Mouse (Mus musculus) liver, embryonic 11.5 days (tissue): ENCODE results near the gene Mrtfb. TPM values are rescaled to one million over a fixed set of nuclear protein-coding genes. Genes with fewer than 3 reads are reported as not detected.
A peak's percentile ranks its signal among the peaks of the same experiment; 100 is the strongest.

ENCODE experiments used
- ATAC-seq: fragments of 200-750 bp; cut with Nextera tagmentation; replicated peaks from 2 replicates; pipeline ENCODE4 v1.8.0; 2017; ENCODE audit warnings: moderate number of reproducible peaks, mild to moderate bottlenecking, moderate TSS enrichment, moderate library complexity; ENCODE audit not compliant: low FRiP score
- DNase-seq: peaks from one replicate; pipeline ENCODE4 v3.0.0-alpha.2; 2017; ENCODE audit warnings: low spot score
- H3K27ac ChIP-seq: fragments of 300-500 bp; sonication (generic); 2 replicates; pipeline ENCODE4 v1.5.1; 2014; ENCODE audit warnings: mild to moderate bottlenecking, low read depth, low read length, control low read depth
- H3K27me3 ChIP-seq: fragments of 300-500 bp; sonication (generic); replicated peaks from 2 replicates; pipeline ENCODE4 v1.6.1; 2014; ENCODE audit warnings: low read length, mixed read lengths; ENCODE audit not compliant: control insufficient read depth, insufficient read depth
- H3K36me3 ChIP-seq: fragments of 300-500 bp; sonication (generic); 2 replicates; pipeline ENCODE4 v1.6.1; 2014; ENCODE audit warnings: mild to moderate bottlenecking, low read length, moderate library complexity, mixed read lengths; ENCODE audit not compliant: control insufficient read depth, insufficient read depth
- H3K4me1 ChIP-seq: fragments of 300-500 bp; sonication (generic); replicated peaks from 2 replicates; pipeline ENCODE4 v1.6.1; 2014; ENCODE audit warnings: low read length, mixed read lengths; ENCODE audit not compliant: control insufficient read depth, insufficient read depth
- H3K4me2 ChIP-seq: fragments of 300-500 bp; sonication (generic); 2 replicates; pipeline ENCODE4 v1.6.1; 2014; ENCODE audit warnings: mild to moderate bottlenecking, control low read depth, moderate library complexity
- H3K4me3 ChIP-seq: fragments of 300-500 bp; sonication (generic); 2 replicates; pipeline ENCODE4 v1.5.1; 2014; ENCODE audit warnings: low read depth, low read length, control low read depth
- H3K9ac ChIP-seq: fragments of 300-500 bp; sonication (generic); 2 replicates; pipeline ENCODE4 v1.6.1; 2014; ENCODE audit warnings: low read depth, low read length, control low read depth
- H3K9me3 ChIP-seq: fragments of 300-500 bp; sonication (generic); 2 replicates; pipeline ENCODE4 v1.6.1; 2016; ENCODE audit warnings: low read length, inconsistent platforms, mixed read lengths; ENCODE audit not compliant: control insufficient read depth
- WGBS: fragments of 180-500 bp; shearing (Covaris S2); extraction: QIAGEN DNeasy Blood & Tissue Kit; methylation state at CpG from one replicate; pipeline ENCODE4 v1.1.7; 2014; 5-methylcytosine and 5-hydroxymethylcytosine counted together
- polyA plus RNA-seq: library from polyadenylated mRNA; unstranded; fragments of >200 nt; fragmentation: Nextera tagmentation; extraction: Ambion mirVana; gene quantifications from 2 replicates; pipeline ENCODE4 v1.2.1, GENCODE M21; 2014

Gene Mrtfb
- polyA plus RNA-seq, 1 experiment from 2014 or later, result 14.8 TPM

DNA sequence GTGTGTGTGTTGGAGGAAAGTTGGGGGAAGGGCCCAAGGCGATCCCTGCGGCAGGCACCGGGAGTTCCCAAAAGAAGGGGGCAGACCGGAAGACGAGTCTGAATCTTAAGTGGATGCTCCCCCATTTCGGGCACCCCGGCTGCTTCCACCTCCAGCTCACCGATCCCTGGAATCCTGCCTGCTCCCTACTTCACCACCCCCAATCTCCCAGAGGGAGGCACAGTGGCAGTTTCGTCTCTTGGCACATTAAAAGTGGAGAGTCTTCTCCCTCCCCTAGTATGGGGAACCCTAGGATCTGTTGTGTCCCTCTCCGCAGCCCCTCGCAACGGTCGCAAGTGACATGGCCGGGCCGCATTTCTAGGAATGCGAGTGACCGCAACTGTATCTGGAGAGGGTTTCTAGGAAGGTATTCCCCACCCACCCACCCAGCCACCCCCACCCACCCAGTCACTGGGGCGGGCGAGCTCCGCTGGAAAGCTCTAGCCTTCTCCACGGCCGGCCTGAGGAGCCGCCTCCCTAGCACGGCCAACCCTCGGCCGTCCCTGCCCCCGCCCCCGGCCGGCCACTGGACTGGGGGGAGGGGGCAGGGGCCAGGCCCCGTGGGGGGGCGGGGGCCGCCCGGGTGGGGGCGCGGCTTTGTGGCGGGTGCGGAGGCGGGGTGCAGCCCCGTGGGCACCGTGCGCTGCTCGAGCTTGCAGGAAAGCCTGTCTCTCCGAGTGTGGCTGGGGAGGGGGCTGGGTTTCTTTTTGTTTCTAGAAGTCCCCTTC, 191.2 kb downstream of the Mrtfb start:
- peak; percentile 48 for ATAC-seq
- WGBS, result under 1% methylated on average over 31 of the region's 43 CpGs
- Histone ChIP-seq H3K4me2 (peak overlapping the region; percentile 99), H3K27ac (peak overlapping the region; percentile 70), H3K4me1 (peaks cover 15% of the 10 kb centered on the region), H3K36me3 (no peaks in the 10 kb centered on the region), H3K4me3 (peak overlapping the region; percentile 86), H3K9ac (peak overlapping the region; percentile 85), H3K9me3 (no peaks in the 10 kb centered on the region), H3K27me3 (no peaks in the 10 kb centered on the region; the same call in 1 of the 2 replicates)
- DNase-seq, result peak; percentile 62

- Histone ChIP-seq H3K4me1 (peaks cover 15% of the 10 kb centered on the region), H3K27ac (peak overlapping the region; percentile 70), H3K4me2 (peak overlapping the region; percentile 99), H3K9me3 (no peaks in the 10 kb centered on the region), H3K27me3 (no peaks in the 10 kb centered on the region; the same call in 1 of the 2 replicates), H3K36me3 (no peaks in the 10 kb centered on the region), H3K4me3 (peak overlapping the region; percentile 86), H3K9ac (peak overlapping the region; percentile 85)
- ATAC-seq (peak; percentile 44), DNase-seq (peak; percentile 72)
- WGBS, result under 1% methylated on average over 52 of the region's 52 CpGs
Measured at GRCm38 (mm10) chr16:13448051-13448705, 191.9 kb downstream of the Mrtfb start.

DNA sequence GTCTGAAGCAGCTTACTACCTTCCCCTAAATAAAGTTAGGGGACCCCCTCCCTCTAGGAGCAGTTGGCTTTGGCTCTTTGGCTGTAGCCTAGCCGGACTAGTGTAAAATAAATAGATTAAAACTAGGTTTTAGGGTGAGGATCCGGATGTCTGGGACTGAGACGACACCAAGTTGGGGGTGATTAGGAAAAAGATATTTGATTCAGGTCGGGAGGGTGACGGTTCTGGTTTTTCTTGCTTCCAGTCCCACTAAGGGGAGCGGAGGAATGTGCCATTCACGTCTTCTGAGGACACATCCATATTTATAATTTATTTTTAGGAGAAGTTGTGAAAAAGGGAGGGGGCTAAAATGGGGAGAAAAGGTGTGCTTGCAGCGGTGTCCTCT, 192.4 kb downstream of the Mrtfb start:
- peaks cover 15% of the 10 kb centered on the region for H3K4me1 ChIP-seq
- DNase-seq (no peak), ATAC-seq (no peak)
- peak overlapping the region; percentile 86 for H3K4me3 ChIP-seq
- no peaks in the 10 kb centered on the region for H3K36me3 ChIP-seq
- peak overlapping the region; percentile 99 for H3K4me2 ChIP-seq
- 7% methylated on average over 8 of the region's 8 CpGs for WGBS
- peak overlapping the region; percentile 85 for H3K9ac ChIP-seq
- H3K27me3 ChIP-seq, result no peaks in the 10 kb centered on the region; the same call in 1 of the 2 replicates
- H3K27ac ChIP-seq, result peak overlapping the region; percentile 70
- no peaks in the 10 kb centered on the region for H3K9me3 ChIP-seq

GRCm38 (mm10) chr16:13449491-13449890, 193.2 kb downstream of the Mrtfb start:
- 0 out of 2 replicates have a peak, but pooled peaks have one; percentile 19 for ATAC-seq
- Histone ChIP-seq H3K9ac (peak overlapping the region; percentile 85), H3K27ac (peak overlapping the region; percentile 60), H3K4me3 (peak overlapping the region; percentile 86), H3K36me3 (no peaks in the 10 kb centered on the region), H3K9me3 (no peaks in the 10 kb centered on the region), H3K4me1 (peaks cover 9% of the 10 kb centered on the region), H3K27me3 (no peaks in the 10 kb centered on the region; the same call in 1 of the 2 replicates), H3K4me2 (peak overlapping the region; percentile 99)
- 7% methylated on average over 13 of the region's 13 CpGs for WGBS
- DNase-seq, result peak; percentile 43

- Histone ChIP-seq H3K9me3 (no peaks in the 10 kb centered on the region), H3K4me3 (no peak overlapping the region), H3K4me1 (peaks cover 9% of the 10 kb centered on the region), H3K4me2 (no peak overlapping the region), H3K36me3 (no peaks in the 10 kb centered on the region), H3K27ac (no peak overlapping the region), H3K27me3 (no peaks in the 10 kb centered on the region; the same call in 1 of the 2 replicates), H3K9ac (no peak overlapping the region)
- 54% methylated on average over 7 of the region's 7 CpGs for WGBS
- ATAC-seq (no peak), DNase-seq (no peak)
Measured at GRCm38 (mm10) chr16:13450831-13451230, 194.6 kb downstream of the Mrtfb start.

DNA sequence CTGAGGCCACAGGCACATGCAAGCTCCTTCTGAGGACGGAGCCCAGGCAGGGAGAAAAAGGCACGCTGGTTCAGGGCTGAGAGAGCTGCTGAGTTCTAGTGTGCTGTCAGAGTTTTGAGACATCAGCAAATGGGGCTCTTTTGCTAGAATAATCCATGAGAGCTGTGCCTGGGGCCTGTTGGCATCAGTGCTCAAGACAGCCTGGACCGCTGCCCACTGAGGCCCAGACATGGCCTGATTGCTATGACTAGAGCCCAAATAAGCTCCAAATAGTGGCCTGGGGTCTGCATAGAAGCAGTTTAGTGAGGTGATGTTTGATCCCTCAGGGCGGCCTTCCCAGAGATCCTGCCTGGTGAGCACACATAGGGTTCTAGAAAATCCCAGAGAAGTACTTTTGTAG, 195.7 kb downstream of the Mrtfb start:
- DNase-seq, result no peak
- H3K27me3 ChIP-seq, result no peaks in the 10 kb centered on the region; the same call in 1 of the 2 replicates
- H3K9me3 ChIP-seq, result no peaks in the 10 kb centered on the region
- ATAC-seq, result no peak
- peaks cover 3% of the 10 kb centered on the region for H3K4me1 ChIP-seq
- no peak overlapping the region for H3K27ac ChIP-seq
- no peak overlapping the region for H3K4me3 ChIP-seq
- no peaks in the 10 kb centered on the region for H3K36me3 ChIP-seq
- H3K9ac ChIP-seq, result no peak overlapping the region
- 95% methylated on average over 4 of the region's 4 CpGs for WGBS
- H3K4me2 ChIP-seq, result no peak overlapping the region

GRCm38 (mm10) chr16:13452661-13453060, 196.4 kb downstream of the Mrtfb start:
- Histone ChIP-seq H3K36me3 (no peaks in the 10 kb centered on the region), H3K27me3 (no peaks in the 10 kb centered on the region; the same call in 1 of the 2 replicates), H3K27ac (no peak overlapping the region), H3K9ac (no peak overlapping the region), H3K4me1 (peaks cover 3% of the 10 kb centered on the region), H3K4me3 (no peak overlapping the region), H3K4me2 (no peak overlapping the region), H3K9me3 (no peaks in the 10 kb centered on the region)
- DNase-seq (no peak), ATAC-seq (no peak)
- WGBS, result 90% methylated on average over 7 of the region's 7 CpGs

- Histone ChIP-seq H3K9me3 (no peaks in the 10 kb centered on the region), H3K27ac (no peak overlapping the region), H3K4me1 (no peaks in the 10 kb centered on the region; the same call in none of the 2 replicates), H3K4me2 (no peak overlapping the region), H3K9ac (no peak overlapping the region), H3K36me3 (no peaks in the 10 kb centered on the region), H3K27me3 (no peaks in the 10 kb centered on the region), H3K4me3 (no peak overlapping the region)
- DNase-seq (no peak), ATAC-seq (no peak)
- 70% methylated on average over 10 of the region's 10 CpGs for WGBS
Measured at GRCm38 (mm10) chr16:13454026-13454600, 197.8 kb downstream of the Mrtfb start.
